Comparison of ENCODE assay signal across 34 mouse cellular contexts in the genomic region with DNA sequence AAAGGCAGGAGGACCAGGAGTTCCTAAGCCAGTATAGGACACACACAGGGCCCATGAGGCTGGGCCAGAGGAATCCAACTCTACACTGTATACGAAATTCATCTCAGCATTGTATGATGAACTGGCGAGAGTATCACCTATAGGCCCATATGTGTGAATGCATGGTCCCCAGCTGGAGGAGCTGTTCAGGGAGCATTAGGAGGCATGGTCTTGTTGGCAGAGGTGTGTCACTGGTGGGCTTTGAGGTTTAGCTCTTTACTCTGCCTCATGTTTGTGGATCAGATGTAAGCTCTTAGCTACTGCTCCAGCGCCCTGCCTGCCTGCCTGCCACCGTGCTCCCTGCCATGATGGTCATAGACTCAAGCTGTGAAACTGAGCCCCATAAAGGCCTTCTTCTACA. TPM values are rescaled to one million over a fixed set of nuclear protein-coding genes. Genes with fewer than 3 reads are reported as not detected.
"Had no signal": no experiment of that assay in that cellular context is flagged by ENCODE, and none has a peak within 500 bp of the region (broad histone marks: within the 10 kb centered on the region; RNA-seq: fewer than 3 reads in every experiment).

No protein-coding gene starts in this region.

- H3K4me3 ChIP-seq: heart, embryonic 10.5 days; heart, embryonic 12.5 days; heart, embryonic 13.5 days; heart, embryonic 15.5 days; hindbrain, embryonic 10.5 days; hindbrain, embryonic 12.5 days; hindbrain, embryonic 13.5 days; hindbrain, embryonic 15.5 days; intestine, embryonic 15.5 days; kidney, embryonic 15.5 days; layer of hippocampus, adult 2 months; left cerebral cortex, adult 2 months had no signal

- H3K27me3 ChIP-seq: heart, embryonic 12.5 days; heart, embryonic 15.5 days; hindbrain, embryonic 12.5 days; hindbrain, embryonic 13.5 days; hindbrain, embryonic 15.5 days; intestine, embryonic 15.5 days; kidney, embryonic 15.5 days had no signal

- DNase-seq: heart, postnatal 10 days; heart, postnatal 14 days; heart, postnatal 36 days; heart, postnatal 4 days; kidney, adult 11 months; kidney, adult 18-20 months; kidney, adult 2 months; kidney, adult 8-10 months; kidney, adult 9 months; kidney, postnatal 10 days; kidney, postnatal 14 days; kidney, postnatal 25 days; kidney, postnatal 36 days; kidney, postnatal 4 days; layer of hippocampus, adult 9-11 months; layer of hippocampus, postnatal 36 days had no signal

- H3K4me2 ChIP-seq: heart, embryonic 11.5 days; heart, embryonic 12.5 days; heart, embryonic 13.5 days; heart, embryonic 15.5 days; hindbrain, embryonic 12.5 days; hindbrain, embryonic 13.5 days; hindbrain, embryonic 14.5 days; hindbrain, embryonic 15.5 days; intestine, embryonic 15.5 days; kidney, embryonic 15.5 days had no signal

- H3K36me3 ChIP-seq: intestine, embryonic 15.5 days had no signal

RNA-seq across cellular contexts. Expression of a gene that starts 39.4 kb away (rescaled TPM):
- total RNA-seq: heart, postnatal 25 days; heart, postnatal 36 days; hematopoietic stem cell, adult 5-6 weeks; hindbrain, postnatal 0 days had no signal
- polyA plus RNA-seq: intestine, postnatal 0 days had no signal
